In the genomic region with DNA sequence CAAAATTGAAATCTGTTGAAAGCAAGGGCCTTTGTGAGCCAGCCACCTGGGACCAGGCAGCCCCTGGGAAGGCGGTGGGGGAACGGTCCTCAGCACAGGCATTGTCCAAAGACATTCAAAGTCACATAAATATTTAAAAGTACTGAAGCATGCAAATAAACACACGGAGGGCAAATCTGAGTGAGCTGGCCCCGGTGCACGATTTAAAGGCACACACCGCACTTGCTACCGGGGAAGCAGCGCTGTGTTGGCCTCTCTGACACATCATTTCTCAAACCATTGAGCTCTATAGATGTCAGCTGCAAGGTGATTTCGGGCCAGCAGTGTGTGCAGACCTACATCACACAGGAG, we compare ENCODE assay signal across 8 mouse cellular contexts.
DNase-seq lines count a peak whose midpoint lies in the region; ATAC-seq and TF ChIP-seq lines count a peak whose summit lies in the region.

No protein-coding gene starts in this region.

- no peaks in the 10 kb centered on the region for H3K36me3 ChIP-seq in neural tube, embryonic 11.5 days (ENCODE audit: control insufficient read depth, insufficient read depth, low read length)
- no peaks in the 10 kb centered on the region for H3K36me3 ChIP-seq in intestine, postnatal 0 days (ENCODE audit: control insufficient read depth, insufficient read depth)
- H3K36me3 ChIP-seq in lung, embryonic 15.5 days = no peaks in the 10 kb centered on the region
- no peaks in the 10 kb centered on the region for H3K36me3 ChIP-seq in stomach, embryonic 14.5 days (ENCODE audit: control insufficient read depth, insufficient read depth, low read length)

- no peaks in the 10 kb centered on the region for H3K27me3 ChIP-seq in neural tube, embryonic 11.5 days (ENCODE audit: control insufficient read depth, insufficient read depth, low read length)
- no peaks in the 10 kb centered on the region for H3K27me3 ChIP-seq in intestine, postnatal 0 days (replicated peaks; ENCODE audit: control insufficient read depth, insufficient read depth, low read length)
- no peaks in the 10 kb centered on the region for H3K27me3 ChIP-seq in lung, embryonic 15.5 days
- no peaks in the 10 kb centered on the region for H3K27me3 ChIP-seq in stomach, embryonic 14.5 days (ENCODE audit: control insufficient read depth, insufficient read depth, low read length)

- peak; percentile 52 for DNase-seq in neural tube, embryonic 11.5 days (ENCODE audit: low spot score)
- DNase-seq in neural tube, embryonic 10.5 days (ENCODE audit: extremely low spot score, low spot score) = no peak
- no peak for DNase-seq in cerebellum, postnatal 25 days
- DNase-seq in adrenal gland, postnatal 10 days = no peak
- no peak for DNase-seq in adrenal gland, postnatal 36 days

- 40% methylated on average over 9 of the region's 9 CpGs for WGBS in neural tube, embryonic 11.5 days
- WGBS in intestine, postnatal 0 days = 24% methylated on average over 9 of the region's 9 CpGs
- 17% methylated on average over 9 of the region's 9 CpGs for WGBS in lung, embryonic 15.5 days
- WGBS in stomach, embryonic 14.5 days = 12% methylated on average over 9 of the region's 9 CpGs

- H3K9ac ChIP-seq in neural tube, embryonic 11.5 days (ENCODE audit: low read length) = no peak overlapping the region
- no peak overlapping the region for H3K9ac ChIP-seq in intestine, postnatal 0 days (ENCODE audit: low read depth, low read length)
- H3K9ac ChIP-seq in lung, embryonic 15.5 days = no peak overlapping the region
- H3K9ac ChIP-seq in stomach, embryonic 14.5 days (replicated peaks; ENCODE audit: low read depth, low read length) = no peak overlapping the region

- peaks cover 5% of the 10 kb centered on the region for H3K4me1 ChIP-seq in neural tube, embryonic 11.5 days (ENCODE audit: control insufficient read depth, insufficient read depth, low read length)
- no peaks in the 10 kb centered on the region for H3K4me1 ChIP-seq in intestine, postnatal 0 days (replicated peaks; ENCODE audit: control insufficient read depth, insufficient read depth, low read length)
- H3K4me1 ChIP-seq in lung, embryonic 15.5 days = peaks cover 9% of the 10 kb centered on the region
- peaks cover 8% of the 10 kb centered on the region; the same call in 1 of the 2 replicates for H3K4me1 ChIP-seq in stomach, embryonic 14.5 days (ENCODE audit: control insufficient read depth, insufficient read depth, low read length)

- H3K9me3 ChIP-seq in neural tube, embryonic 11.5 days (ENCODE audit: control insufficient read depth, low read length) = no peaks in the 10 kb centered on the region
- no peaks in the 10 kb centered on the region for H3K9me3 ChIP-seq in intestine, postnatal 0 days (ENCODE audit: control insufficient read depth)
- no peaks in the 10 kb centered on the region for H3K9me3 ChIP-seq in lung, embryonic 15.5 days
- H3K9me3 ChIP-seq in stomach, embryonic 14.5 days (ENCODE audit: control insufficient read depth, low read depth, low read length) = no peaks in the 10 kb centered on the region

- peak; percentile 45 for ATAC-seq in neural tube, embryonic 11.5 days (ENCODE audit: insufficient read depth, low FRiP score, low TSS enrichment)
- ATAC-seq in intestine, postnatal 0 days = no peak
- no peak for ATAC-seq in lung, embryonic 15.5 days (ENCODE audit: borderline replicate concordance, extremely low read depth, low FRiP score, low TSS enrichment)
- ATAC-seq in stomach, embryonic 14.5 days (ENCODE audit: insufficient number of reproducible peaks, insufficient read depth, low FRiP score, low read depth) = peak; percentile 59

- H3K4me2 ChIP-seq in neural tube, embryonic 11.5 days (ENCODE audit: low read depth) = no peak overlapping the region
- H3K4me2 ChIP-seq in intestine, postnatal 0 days (replicated peaks; ENCODE audit: low read depth) = peak overlapping the region; percentile 43
- peak overlapping the region; percentile 25; the same call in 1 of the 2 replicates for H3K4me2 ChIP-seq in lung, embryonic 15.5 days
- H3K4me2 ChIP-seq in stomach, embryonic 14.5 days (replicated peaks; ENCODE audit: low read depth, low read length) = peak overlapping the region; percentile 28

- no peak for TF ChIP-seq CTCF in intestine, postnatal 0 days (IDR thresholded peaks at IDR 0.05; ENCODE audit: low read depth)

- no peak overlapping the region for H3K4me3 ChIP-seq in neural tube, embryonic 11.5 days (ENCODE audit: low read depth, low read length)
- no peak overlapping the region for H3K4me3 ChIP-seq in intestine, postnatal 0 days (ENCODE audit: low read depth, low read length)
- H3K4me3 ChIP-seq in lung, embryonic 15.5 days = no peak overlapping the region
- no peak overlapping the region for H3K4me3 ChIP-seq in stomach, embryonic 14.5 days (ENCODE audit: low read depth, low read length)

- H3K27ac ChIP-seq in neural tube, embryonic 11.5 days (ENCODE audit: low read depth, low read length) = peak overlapping the region; percentile 44
- no peak overlapping the region for H3K27ac ChIP-seq in intestine, postnatal 0 days (ENCODE audit: low read depth, low read length)
- no peak overlapping the region for H3K27ac ChIP-seq in lung, embryonic 15.5 days
- H3K27ac ChIP-seq in stomach, embryonic 14.5 days (ENCODE audit: low read length) = peak overlapping the region; percentile 61

Comparison
In these comparisons a context has a peak if more than half of its experiments do, and no peak if none do; other contexts are left out.
1. ATAC-seq: peak in neural tube, embryonic 11.5 days (single experiment) and stomach, embryonic 14.5 days (single experiment); none in intestine, postnatal 0 days (single experiment) and lung, embryonic 15.5 days (single experiment).
2. H3K27ac ChIP-seq: peak in neural tube, embryonic 11.5 days (single experiment) and stomach, embryonic 14.5 days (single experiment); none in intestine, postnatal 0 days (single experiment) and lung, embryonic 15.5 days (single experiment).